Mouse (Mus musculus) lung, postnatal 25 days (tissue): ENCODE measurements around the gene Cd248.
"Not testable (repeated sequence)": the region's sequence is repeated elsewhere in the genome, so short reads cannot be mapped to it uniquely, and the experiment has no call there.

Source experiments
- DNase-seq: peaks from one replicate; pipeline ENCODE4 v3.0.0; 2022; ENCODE audit warnings: low spot score

Cd248 gene

GRCm38 (mm10) chr19:5073518-5073917, 5.6 kb downstream of the Cd248 start:
- DNase-seq: no peak

GRCm38 (mm10) chr19:5079279-5079678, 11.4 kb downstream of the Cd248 start:
- DNase-seq: no peak

DNA sequence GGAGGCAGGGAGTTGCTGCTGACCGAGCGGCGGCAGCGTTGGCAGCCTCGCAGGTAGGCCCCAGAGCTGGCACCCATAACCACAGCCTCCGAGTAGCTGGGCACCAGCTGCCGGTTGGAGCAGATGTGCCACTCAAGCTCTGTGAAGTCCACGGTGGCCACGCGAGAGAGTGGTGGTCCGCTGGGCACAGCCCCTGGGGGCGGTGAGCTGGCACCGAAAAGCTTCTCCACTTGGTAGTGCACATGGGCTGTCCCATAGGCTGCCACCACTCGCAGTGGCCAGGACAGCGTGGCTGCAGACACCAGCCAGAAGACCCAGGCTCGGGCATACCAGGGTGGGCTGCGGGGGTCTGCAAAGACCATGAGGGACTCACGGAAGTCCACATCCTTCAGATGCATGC, 14.1 kb downstream of the Cd248 start:
- no peak for DNase-seq

- no peak for DNase-seq
These were observed 14.7 kb downstream of the Cd248 start for GRCm38 (mm10) chr19:5082596-5082995.

GRCm38 (mm10) chr19:5083961-5084833, 16.3 kb downstream of the Cd248 start:
- DNase-seq: no peak

DNA sequence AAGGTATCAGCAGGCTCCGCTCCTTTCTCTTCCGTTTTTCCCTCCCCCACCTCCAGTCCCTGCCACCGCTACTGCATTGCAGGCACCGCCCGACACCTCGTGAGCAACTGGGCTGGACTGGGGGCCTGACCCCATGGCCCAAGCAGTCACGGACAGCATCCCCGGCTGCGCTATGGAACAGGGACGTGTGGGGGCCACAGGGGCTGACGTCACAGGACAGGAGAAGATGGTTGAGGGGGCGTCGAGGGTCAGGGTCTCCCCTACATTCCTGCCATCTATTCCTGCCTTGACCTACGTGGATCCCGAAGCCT, 16.9 kb downstream of the Cd248 start:
- DNase-seq: no peak

- DNase-seq: no peak
These were observed 17.4 kb downstream of the Cd248 start, which contains the start of gene Tmem151a for GRCm38 (mm10) chr19:5085145-5085863. Gene Tmem151a (minus strand): TSS chr19:5085531.

- DNase-seq: not testable (repeated sequence)
These were observed 18.7 kb downstream of the Cd248 start for GRCm38 (mm10) chr19:5086533-5086932.

DNA sequence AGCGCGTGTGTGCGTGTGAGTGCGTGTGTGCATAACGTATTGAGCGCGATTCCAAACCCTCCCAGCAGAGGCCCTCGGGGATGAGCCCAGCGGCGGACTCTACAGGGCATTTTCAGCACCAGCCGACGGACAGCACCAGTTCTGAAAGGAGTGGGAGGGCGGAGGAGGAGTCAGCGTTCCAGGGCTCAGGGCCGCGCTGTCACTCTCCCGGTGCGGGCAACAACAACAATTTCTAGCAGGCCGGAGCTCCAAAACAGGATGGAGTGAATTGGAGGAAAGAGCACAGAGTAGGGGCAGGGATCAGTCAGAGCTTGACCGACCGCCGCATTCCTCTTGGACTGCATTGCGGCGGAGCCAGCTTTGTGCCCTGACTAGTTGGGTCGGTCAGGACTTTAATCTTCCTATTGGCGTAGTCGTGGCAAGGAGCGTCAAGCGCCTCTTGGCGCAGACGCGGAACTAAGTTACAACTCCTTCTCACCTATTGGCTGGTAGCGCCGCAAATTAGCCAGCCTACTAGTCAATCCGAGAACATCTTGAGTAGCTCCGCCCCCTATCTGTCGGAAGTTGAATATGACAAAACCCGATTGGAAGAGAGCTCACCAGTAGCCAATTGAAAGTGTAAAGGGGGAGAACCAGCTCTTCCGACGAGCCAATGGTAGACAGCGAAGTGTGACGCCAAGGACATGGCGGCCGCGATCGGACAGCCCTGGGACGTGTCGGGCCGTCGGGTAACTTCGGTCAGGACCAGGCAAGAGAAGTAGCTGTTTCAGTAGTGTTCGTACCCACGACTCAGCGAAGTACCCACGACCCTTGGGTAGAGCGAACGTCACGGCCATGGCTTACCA, 20.2 kb downstream of the Cd248 start, which contains the start of gene Yif1a:
Gene Yif1a (plus strand): TSS at position 655 of the 845 bp plus-strand sequence.
- DNase-seq: peak; percentile 99

DNA sequence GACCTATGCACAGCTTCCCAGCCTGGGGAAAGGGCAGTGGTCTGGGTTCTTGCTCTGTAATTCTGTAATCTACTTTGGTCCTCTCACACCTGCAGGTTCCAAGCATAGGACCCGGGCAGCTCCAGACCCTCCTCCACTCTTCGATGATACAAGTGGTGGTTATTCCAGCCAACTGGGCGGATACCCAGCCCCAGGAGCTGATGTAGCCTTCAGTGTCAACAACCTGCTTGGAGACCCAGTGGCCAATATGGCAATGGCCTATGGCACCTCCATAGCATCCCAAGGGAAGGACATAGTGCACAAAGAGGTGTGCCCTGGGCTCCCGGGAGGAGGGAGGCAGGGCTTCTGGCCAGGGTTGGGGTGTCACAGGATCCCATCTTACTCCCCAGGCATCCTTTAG, 21.4 kb downstream of the Cd248 start:
- DNase-seq: no peak

DNA sequence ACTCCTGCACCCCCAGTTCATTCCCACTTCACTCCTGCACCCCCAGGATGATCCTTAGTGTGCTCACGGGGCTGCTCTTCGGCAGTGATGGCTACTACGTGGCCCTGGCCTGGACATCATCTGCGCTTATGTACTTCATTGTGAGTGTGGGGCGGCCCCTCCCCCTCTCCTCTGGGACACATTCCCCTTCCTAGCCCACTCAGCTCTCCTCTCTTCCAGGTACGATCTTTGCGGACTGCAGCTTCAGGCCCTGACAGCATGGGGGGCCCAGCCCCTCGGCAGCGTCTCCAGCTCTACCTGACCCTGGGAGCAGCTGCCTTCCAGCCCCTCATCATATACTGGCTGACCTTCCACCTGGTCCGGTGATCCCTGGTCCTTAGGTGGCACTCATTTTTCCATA, 24.2 kb downstream of the Cd248 start:
- DNase-seq: no peak

GRCm38 (mm10) chr19:5093481-5094242, 25.8 kb downstream of the Cd248 start:
- no peak for DNase-seq

- peak; percentile 87 for DNase-seq
These were observed 26.4 kb downstream of the Cd248 start for GRCm38 (mm10) chr19:5094243-5094632.

DNA sequence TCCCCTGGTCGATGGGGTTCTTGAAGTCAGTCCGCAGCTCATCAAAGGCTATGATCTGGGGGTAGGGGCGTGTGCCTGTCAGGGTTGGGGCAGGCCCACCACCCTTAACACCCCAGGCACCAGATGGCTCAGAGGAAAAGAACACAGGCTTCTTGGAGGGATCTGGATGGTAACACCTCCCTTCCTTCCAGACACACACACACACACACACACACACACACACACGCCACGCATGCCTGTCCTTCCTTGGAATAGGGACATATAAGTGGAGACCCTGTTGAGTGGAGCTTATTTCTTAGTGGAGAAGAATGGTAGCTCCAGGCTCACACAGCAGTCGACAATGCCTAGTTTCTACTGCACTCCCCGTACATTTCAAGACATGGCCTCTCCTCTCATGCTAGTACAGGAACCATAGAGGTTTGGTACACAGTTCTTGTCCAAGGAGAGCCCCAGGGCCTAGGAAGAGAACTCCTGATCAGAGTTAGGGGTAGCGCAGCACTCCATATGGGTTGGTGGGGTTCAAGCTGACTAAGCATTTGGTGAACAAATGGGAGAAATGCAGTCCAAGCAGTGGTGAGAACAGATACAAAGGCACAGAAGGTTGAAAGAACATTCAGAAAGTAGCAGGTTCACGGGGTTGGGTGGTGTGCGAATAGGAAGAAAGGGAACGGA, 27.0 kb downstream of the Cd248 start:
- DNase-seq: no peak

- DNase-seq: no peak
These were observed 28.1 kb downstream of the Cd248 start for GRCm38 (mm10) chr19:5095887-5096474.

DNA sequence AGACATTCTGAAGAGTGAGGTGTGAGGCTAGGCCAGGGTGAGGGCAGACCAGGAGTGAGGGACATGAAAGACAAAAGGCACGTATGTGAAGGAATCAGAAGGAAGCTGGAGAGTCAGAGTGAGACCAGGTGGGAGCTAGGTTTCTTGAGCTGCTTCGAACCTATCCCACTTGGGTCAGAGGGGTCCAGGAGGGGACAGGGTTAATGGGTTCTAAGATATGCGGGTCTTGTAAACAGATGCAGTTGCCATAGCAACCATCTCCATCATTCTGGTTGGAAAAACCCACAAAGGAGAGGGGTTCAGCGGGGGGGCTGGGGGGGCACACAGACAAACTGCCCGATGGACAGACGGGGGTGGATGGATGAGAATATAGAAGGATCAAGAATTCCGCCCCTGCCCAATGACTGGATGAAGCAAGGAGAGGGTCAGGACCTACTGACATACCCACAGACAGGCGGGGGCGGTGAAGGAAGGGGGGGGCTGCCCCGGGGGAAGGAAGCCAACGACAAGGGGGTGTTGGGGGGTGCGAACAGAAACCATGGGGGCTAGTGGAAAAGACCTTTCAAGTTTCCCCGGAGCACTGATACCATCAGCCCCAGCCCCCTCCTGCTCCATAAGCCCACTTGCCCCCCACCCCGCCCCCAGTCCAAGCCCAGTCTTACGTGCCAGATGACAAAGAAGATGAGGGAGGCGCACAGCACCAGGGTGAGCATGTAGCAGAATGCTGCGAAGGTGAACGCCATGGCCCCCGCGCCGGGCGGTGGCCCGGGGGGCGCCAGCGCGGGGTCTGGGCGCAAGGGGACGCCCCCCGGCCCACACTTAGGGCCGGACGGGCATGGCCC, 29.9 kb downstream of the Cd248 start:
- no peak for DNase-seq

DNA sequence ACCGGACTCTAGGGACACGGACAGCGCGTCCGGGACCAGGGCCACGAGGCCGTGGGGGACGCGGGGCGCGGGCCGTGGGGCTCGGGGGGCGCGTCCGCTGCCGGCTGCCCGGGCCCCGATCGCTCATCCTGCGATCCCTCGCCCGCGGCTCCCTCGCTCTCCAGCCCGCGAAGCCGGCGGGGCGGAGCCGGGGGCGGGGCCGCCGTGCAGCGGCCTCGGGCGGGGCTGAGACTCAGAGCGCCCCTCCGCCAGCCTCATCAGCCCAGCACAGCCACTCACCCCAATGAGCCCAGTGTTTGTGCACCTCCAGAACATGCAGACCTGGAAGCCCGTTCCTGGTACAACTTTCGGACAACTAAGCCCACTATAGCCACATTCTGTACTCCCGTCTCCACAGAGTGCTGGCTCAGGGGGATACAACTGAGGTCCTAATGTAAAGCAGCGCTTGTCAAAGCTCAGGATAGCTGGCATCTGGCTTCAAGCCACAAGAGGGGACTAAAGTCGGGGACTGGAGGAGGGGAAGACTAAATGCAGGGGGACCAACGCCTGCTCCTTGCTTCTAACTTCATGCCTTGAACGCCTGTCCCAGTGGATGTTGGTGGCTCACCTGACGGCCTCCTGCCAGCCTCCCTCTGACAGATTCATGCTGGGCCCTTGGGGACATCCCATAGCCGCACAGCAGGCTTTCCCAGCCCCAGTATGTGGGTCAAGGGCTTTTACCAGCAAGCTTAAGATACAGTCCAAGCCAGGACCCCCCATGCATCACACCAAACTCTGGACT, 30.7 kb downstream of the Cd248 start, which contains the start of gene Cnih2:
Gene Cnih2 (minus strand): TSS at position 159 of the 781 bp plus-strand sequence.
- no peak for DNase-seq

DNA sequence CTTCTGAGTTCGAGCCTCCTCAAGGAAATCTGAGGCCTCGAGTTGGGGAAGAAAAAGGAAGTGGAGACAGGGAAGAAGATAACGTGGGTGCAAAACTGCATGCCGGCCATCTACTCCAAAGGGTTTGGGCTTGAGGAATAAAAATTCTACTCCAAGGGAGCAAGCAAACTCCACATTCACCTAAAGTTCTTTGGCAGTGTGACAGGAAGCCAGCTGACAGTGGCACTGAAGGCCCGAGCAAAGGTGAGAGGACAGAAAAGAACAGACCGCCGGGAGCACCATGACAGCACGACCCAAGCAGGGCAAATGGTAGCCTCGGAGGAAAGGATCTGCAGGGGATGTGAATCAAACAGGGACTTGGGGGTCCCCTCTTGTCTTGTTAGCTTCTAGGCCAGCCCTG, 38.2 kb downstream of the Cd248 start:
- DNase-seq: no peak

DNA sequence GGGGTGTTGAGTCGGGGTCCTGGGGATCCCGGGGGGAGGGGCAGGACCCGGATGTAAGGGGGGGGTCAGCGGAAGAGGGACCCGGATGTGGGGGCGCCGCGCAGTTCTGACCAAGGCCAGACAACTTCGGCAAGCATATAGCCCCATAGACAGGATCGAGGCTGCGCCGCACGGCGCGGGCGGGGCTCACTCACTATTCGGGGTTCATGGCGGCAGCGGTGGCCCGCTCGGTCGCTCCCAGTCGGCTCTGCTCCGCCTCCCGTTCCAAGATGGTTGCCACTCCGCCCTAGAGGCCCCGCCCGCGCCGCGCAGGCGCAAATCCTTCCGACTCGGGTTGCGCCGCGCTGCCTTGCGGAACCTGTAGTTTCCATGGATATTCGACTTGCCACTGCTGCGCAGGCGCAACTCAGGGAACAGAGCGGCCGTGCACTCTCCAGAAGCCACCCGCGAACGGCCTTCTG, 38.9 kb downstream of the Cd248 start, which contains the start of gene Rab1b:
Gene Rab1b (minus strand): TSS at position 342 of the 461 bp plus-strand sequence.
- peak; percentile 98 for DNase-seq
